Mouse (Mus musculus): ENCODE measurements around the gene Tppp3.

DNA sequence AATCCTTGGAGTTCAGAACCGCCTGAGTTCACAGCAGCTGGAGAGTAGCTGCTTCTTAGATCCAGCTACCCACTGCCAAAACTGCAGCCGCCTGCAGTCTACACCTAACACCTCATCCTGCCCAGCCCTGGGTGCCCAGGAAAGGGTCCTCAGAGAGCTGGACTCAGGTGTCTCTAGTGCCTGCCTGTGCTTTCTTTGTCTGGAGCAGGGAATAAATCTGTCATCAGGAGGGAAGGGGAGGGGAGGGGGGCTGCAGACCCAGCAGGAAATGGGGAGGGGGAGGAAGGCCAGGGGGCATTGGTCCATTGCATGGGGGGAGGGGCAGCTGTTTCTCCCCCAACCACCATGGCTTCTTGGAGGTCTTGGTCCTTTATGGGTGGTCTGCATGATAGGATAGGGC, 48.3 kb upstream of the Tppp3 start:
- TF ChIP-seq MAFK (IDR thresholded peaks at IDR 0.05; ENCODE audit: insufficient read depth, low read depth, low read length) (no peak), ZNF384 (IDR thresholded peaks at IDR 0.05; ENCODE audit: low read depth, low read length) (no peak)

All from ES-E14 (cell line).